Mouse (Mus musculus) left cerebral cortex, postnatal 25 days (tissue): ENCODE measurements around the gene Spin2c. TPM values are rescaled to one million over a fixed set of nuclear protein-coding genes. Genes with fewer than 3 reads are reported as not detected.

Experiments used
- DNase-seq, 2 experiments: peaks; one replicate each; pipeline ENCODE4 v3.0.0; 2022; ENCODE audit warnings: low spot score in 2 of 2, mixed read lengths in 1 of 2
- intact Hi-C: fragments of 180-260 bp; cut with DNase I; formaldehyde crosslinking; loops from one replicate; pipeline ENCODE4 v1.15.1; 2025
- total RNA-seq, 2 experiments: library from RNA; stranded (reverse); gene quantifications; 2 replicates each; pipeline ENCODE4 v1.2.3; 2021

Spin2c gene
- 1 to 10 TPM; 7.0 to 8.4 TPM for total RNA-seq

DNA sequence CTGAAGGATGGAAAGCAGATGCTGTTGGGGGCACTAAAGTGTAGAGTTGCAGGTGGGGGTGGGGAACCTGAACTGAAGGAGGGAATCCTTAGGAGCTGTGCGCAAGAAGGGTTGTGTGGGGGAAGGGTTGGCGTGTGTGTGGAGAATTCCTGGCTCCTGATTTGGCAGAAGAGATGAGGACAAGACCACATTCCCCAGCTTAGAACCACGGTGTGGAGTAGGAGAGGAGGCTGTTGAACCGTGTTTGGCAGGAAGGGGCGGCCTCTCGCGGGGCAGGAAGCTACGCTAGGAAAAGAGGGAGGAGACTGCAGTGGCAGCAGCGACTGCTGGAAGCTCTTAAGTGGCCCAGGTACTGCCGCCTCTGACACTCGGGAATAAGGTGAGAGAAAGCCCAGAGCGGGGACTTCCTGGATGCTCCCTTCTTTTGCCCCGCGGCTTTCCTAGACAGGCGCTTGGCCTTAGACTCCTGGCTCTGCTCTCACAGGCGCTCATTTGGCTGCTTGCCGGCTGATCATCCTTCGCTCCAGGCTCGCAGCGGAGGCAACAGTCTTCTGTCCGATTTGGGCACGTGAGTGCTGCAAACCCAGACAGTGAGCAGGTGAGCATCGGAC lies at the start of gene Spin2c:
Spin2c (plus strand) TSS at position 275 of the 611 bp plus-strand sequence.
- DNase-seq: peak; percentile 30 to 52
- intact Hi-C loops: no loop called here

DNA sequence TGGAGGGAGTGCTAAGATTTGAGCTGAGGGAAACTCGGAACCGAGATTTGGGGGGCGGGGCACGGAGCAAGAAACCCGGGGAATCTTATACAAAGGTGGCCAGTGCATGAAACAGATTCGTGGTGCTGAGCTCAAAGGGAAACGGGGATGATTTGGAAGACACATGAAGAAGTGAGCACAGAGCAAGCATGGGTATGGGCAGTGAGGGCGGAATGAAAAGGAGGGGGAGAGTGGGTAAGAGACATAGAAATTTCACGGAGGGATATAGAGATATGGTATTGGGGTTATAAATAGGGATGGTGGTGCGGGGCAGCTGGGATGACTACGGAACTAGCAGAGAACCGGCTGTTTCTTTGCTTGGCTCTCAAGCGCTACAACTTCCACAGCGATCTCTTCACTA lies 581 bp downstream of the Spin2c start:
- intact Hi-C loops: no loop called here
- DNase-seq: peak; percentile 8 to 31

Other genes starting within 250 kb of the Spin2c start
- gene Kctd12b, start 135.8 kb upstream of the Spin2c start, total RNA-seq: 1 to 10 TPM; 2.7 to 3.4 TPM
- gene Nbdy, start 108.6 kb upstream of the Spin2c start, total RNA-seq: 10 to 100 TPM; 47.3 to 56.7 TPM
- gene Samt1, start 180.4 kb downstream of the Spin2c start, total RNA-seq: not detected
- not detected for gene 4921511M17Rik, start 201.6 kb downstream of the Spin2c start, total RNA-seq
- gene Gm10057, start 222.8 kb downstream of the Spin2c start, total RNA-seq: not detected